Mouse (Mus musculus): Measurements from ENCODE around the gene Cd274. TPM values are rescaled to one million over a fixed set of nuclear protein-coding genes. Genes with fewer than 3 reads are reported as not detected.
"Not testable (repeated sequence)": the region's sequence is repeated elsewhere in the genome, so short reads cannot be mapped to it uniquely, and the experiment has no call there.

The Cd274 gene
- polyA plus RNA-seq, 1 experiment from 2014 or later, result 0.10 TPM

- no peak for DNase-seq (ENCODE audit: low spot score)
- H3K27me3 ChIP-seq (ENCODE audit: low read depth, poor library complexity, severe bottlenecking), result no peaks in the 10 kb centered on the region
- no peak overlapping the region for H3K4me3 ChIP-seq
- no peaks in the 10 kb centered on the region for H3K9me3 ChIP-seq (replicated peaks)
- H3K4me1 ChIP-seq, result peaks cover 39% of the 10 kb centered on the region
- H3K27ac ChIP-seq, result peak overlapping the region; percentile 42
- WGBS, result 60% methylated on average over 18 of the region's 18 CpGs
- H3K36me3 ChIP-seq, result no peaks in the 10 kb centered on the region
Measured at GRCm38 (mm10) chr19:29406042-29407017, 39.1 kb downstream of the Cd274 start.

DNA sequence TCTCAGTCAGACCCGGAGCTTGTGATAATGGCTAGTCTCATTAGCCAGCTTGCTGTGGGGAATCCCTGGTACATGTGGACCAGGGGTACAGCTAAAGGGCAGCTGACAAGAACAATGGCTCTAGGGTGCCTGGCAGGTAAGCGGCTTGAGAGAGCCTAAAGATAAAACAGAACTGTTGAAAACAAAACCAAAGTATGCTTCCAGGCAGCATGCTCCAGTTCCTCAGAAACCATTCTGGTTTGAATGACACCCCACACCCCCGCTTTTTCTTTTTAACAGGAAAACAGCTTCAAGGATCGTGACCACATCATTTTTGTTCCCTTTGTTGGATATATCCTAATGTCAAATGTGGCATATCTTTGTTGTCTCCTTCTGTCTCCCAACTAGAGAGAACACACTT, 43.4 kb downstream of the Cd274 start, which contains the start of gene Pdcd1lg2:
TSS of gene Pdcd1lg2 (plus strand) at position 301 of the 400 bp plus-strand sequence.
- Histone ChIP-seq H3K27me3 (ENCODE audit: low read depth, poor library complexity, severe bottlenecking) (no peaks in the 10 kb centered on the region), H3K27ac (no peak within 1 kb of the TSS), H3K4me3 (no peak within 1 kb of the TSS), H3K4me1 (peaks cover 21% of the 10 kb centered on the region), H3K36me3 (no peaks in the 10 kb centered on the region), H3K9me3 (replicated peaks) (no peaks in the 10 kb centered on the region)
- DNase-seq (ENCODE audit: low spot score), result no peak
- 98% methylated on average over 4 of the region's 4 CpGs for WGBS

GRCm38 (mm10) chr19:29412476-29413420, 45.5 kb downstream of the Cd274 start:
- H3K36me3 ChIP-seq, result no peaks in the 10 kb centered on the region
- no peaks in the 10 kb centered on the region for H3K27me3 ChIP-seq (ENCODE audit: low read depth, poor library complexity, severe bottlenecking)
- no peaks in the 10 kb centered on the region for H3K9me3 ChIP-seq (replicated peaks)
- peak; percentile 43 for DNase-seq (ENCODE audit: low spot score)
- no peak overlapping the region for H3K27ac ChIP-seq
- H3K4me1 ChIP-seq, result peaks cover 7% of the 10 kb centered on the region; the same call in 1 of the 2 replicates
- no peak overlapping the region for H3K4me3 ChIP-seq
- 89% methylated on average over 6 of the region's 6 CpGs for WGBS

DNA sequence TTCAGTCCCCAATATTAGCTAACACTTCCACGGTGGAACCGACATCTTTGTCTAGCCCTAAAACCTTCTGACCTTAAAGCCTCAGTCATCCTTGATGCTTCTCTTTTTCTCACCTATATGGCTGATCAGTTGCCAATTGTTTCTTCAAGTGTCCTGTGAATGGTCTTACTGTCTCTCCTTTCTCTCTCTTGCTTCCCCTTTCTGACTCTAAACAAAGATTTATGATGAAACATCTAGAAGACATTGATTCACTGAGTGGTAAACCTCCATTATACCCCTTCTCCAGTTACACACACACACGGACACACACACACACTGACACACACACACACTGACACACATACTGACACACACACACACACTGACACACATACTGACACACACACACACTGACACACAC, 47.3 kb downstream of the Cd274 start:
- H3K4me1 ChIP-seq, result no peaks in the 10 kb centered on the region; the same call in 1 of the 2 replicates
- no peak for DNase-seq (ENCODE audit: low spot score)
- WGBS, result 81% methylated on average over 3 of the region's 3 CpGs
- H3K4me3 ChIP-seq, result no peak overlapping the region
- H3K9me3 ChIP-seq (replicated peaks), result no peaks in the 10 kb centered on the region
- no peak overlapping the region for H3K27ac ChIP-seq
- no peaks in the 10 kb centered on the region for H3K27me3 ChIP-seq (ENCODE audit: low read depth, poor library complexity, severe bottlenecking)
- no peaks in the 10 kb centered on the region for H3K36me3 ChIP-seq

DNA sequence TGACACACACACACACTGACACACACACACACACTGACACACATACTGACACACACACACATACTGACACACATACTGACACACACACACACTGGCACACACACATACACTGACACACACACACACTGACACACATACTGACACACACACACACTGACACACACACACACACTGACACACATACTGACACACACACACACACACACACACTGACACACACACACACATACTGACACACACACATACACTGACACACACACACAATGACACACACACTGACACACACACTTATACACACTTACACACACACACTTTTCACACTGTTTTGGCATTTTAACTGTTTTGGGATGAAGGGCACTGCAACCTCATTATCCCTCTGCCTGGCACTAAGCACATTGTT, 47.7 kb downstream of the Cd274 start:
- not testable (repeated sequence) for DNase-seq (ENCODE audit: low spot score); H3K27ac ChIP-seq; H3K36me3 ChIP-seq; H3K4me1 ChIP-seq; H3K9me3 ChIP-seq (replicated peaks); H3K27me3 ChIP-seq (ENCODE audit: low read depth, poor library complexity, severe bottlenecking); H3K4me3 ChIP-seq

GRCm38 (mm10) chr19:29416393-29416902, 49.2 kb downstream of the Cd274 start:
- H3K4me1 ChIP-seq, result no peaks in the 10 kb centered on the region; the same call in 1 of the 2 replicates
- H3K9me3 ChIP-seq (replicated peaks), result no peaks in the 10 kb centered on the region
- 79% methylated on average over 3 of the region's 3 CpGs for WGBS
- no peak overlapping the region for H3K4me3 ChIP-seq
- no peaks in the 10 kb centered on the region for H3K36me3 ChIP-seq
- DNase-seq (ENCODE audit: low spot score), result no peak
- H3K27ac ChIP-seq, result no peak overlapping the region
- H3K27me3 ChIP-seq (ENCODE audit: low read depth, poor library complexity, severe bottlenecking), result no peaks in the 10 kb centered on the region

- Histone ChIP-seq H3K27ac (no peak overlapping the region), H3K27me3 (ENCODE audit: low read depth, poor library complexity, severe bottlenecking) (no peaks in the 10 kb centered on the region)
- 77% methylated on average over 2 of the region's 2 CpGs for WGBS
Measured at GRCm38 (mm10) chr19:29417188-29417587, 49.9 kb downstream of the Cd274 start.

DNA sequence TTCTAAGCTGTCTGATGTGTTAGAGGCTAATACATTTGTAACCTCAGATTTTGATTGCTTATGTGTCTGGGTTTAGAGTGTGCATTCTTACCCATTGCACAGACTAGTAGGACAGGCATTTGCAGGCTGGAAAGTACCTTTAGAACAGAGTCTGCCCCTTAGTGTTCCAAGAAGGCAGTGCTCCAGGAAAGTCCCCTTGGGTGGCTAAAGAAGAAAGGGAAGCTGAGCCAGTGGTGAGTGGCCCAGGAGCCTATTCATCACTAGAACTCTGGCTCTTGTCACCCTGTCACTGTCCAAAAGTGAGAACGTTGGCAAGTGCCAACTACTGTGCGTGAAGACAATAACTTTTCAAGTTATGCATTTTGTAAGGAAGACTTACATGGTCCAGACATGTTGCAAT, 50.6 kb downstream of the Cd274 start:
- DNase-seq (ENCODE audit: low spot score), result no peak
- Histone ChIP-seq H3K9me3 (replicated peaks) (no peaks in the 10 kb centered on the region), H3K27me3 (ENCODE audit: low read depth, poor library complexity, severe bottlenecking) (no peaks in the 10 kb centered on the region), H3K4me3 (no peak overlapping the region), H3K27ac (no peak overlapping the region), H3K36me3 (no peaks in the 10 kb centered on the region), H3K4me1 (no peaks in the 10 kb centered on the region)
- whole genome bisulfite sequencing, result 86% methylated on average over 2 of the region's 2 CpGs

More at GRCm38 (mm10) chr19:29417188-29417587, 49.9 kb downstream of the Cd274 start:
- DNase-seq (ENCODE audit: low spot score), result no peak
- Histone ChIP-seq H3K36me3 (no peaks in the 10 kb centered on the region), H3K4me3 (no peak overlapping the region), H3K9me3 (replicated peaks) (no peaks in the 10 kb centered on the region), H3K4me1 (no peaks in the 10 kb centered on the region; the same call in 1 of the 2 replicates)

DNA sequence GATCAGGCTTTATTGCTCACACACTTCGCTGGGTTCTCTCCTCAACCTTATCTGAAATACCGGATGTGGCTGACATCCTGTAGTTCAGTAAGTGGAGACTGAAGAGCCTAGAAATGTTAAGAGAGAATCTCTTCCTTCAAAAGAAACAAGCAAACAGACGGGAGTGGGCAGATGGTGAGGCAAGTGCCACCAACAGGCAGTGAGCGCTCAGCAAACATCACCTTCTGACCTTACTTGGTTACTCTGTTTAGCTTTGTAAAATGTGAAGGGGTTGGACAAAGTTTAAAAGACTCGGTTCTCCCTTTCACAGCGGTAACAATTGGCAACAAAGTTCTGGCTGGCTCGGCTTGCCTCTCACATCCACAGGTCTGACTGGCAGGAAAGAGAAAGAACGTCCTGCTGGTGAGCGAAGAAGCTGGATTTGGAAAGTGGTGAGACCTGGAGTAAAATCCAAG, 51.4 kb downstream of the Cd274 start:
- no peak overlapping the region for H3K4me3 ChIP-seq
- no peak overlapping the region for H3K27ac ChIP-seq
- no peaks in the 10 kb centered on the region for H3K36me3 ChIP-seq
- no peak for DNase-seq (ENCODE audit: low spot score)
- no peaks in the 10 kb centered on the region for H3K4me1 ChIP-seq
- H3K27me3 ChIP-seq (ENCODE audit: low read depth, poor library complexity, severe bottlenecking), result no peaks in the 10 kb centered on the region
- WGBS, result 57% methylated on average over 9 of the region's 9 CpGs
- H3K9me3 ChIP-seq (replicated peaks), result no peaks in the 10 kb centered on the region

DNA sequence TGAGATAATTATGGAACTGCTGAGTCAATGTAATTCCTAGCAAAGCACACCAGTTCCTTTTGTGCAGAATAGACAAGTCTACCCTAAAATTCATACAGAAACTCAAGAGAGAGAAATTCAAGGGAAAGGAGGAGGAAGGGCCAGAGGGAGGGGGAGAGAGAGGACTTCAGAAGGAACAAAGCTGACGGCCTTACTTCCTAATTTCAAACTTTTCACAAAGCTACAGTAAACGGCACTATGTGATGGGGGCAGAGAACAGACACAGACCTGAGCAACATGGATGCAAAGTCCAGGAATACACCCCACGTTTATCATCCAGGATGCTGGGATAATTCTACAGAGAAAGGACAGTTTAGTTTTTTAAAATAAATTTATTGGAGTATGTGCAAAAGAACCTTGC, 52.3 kb downstream of the Cd274 start:
- 78% methylated on average over 3 of the region's 3 CpGs for WGBS
- no peak for DNase-seq (ENCODE audit: low spot score)
- Histone ChIP-seq H3K4me1 (no peaks in the 10 kb centered on the region), H3K9me3 (replicated peaks) (no peaks in the 10 kb centered on the region), H3K27me3 (ENCODE audit: low read depth, poor library complexity, severe bottlenecking) (no peaks in the 10 kb centered on the region), H3K27ac (no peak overlapping the region), H3K36me3 (no peaks in the 10 kb centered on the region), H3K4me3 (no peak overlapping the region)

GRCm38 (mm10) chr19:29419946-29420345, 52.7 kb downstream of the Cd274 start:
- Histone ChIP-seq H3K36me3 (no peaks in the 10 kb centered on the region), H3K27ac (no peak overlapping the region), H3K4me3 (no peak overlapping the region), H3K9me3 (replicated peaks) (no peaks in the 10 kb centered on the region), H3K4me1 (no peaks in the 10 kb centered on the region), H3K27me3 (ENCODE audit: low read depth, poor library complexity, severe bottlenecking) (no peaks in the 10 kb centered on the region)
- DNase-seq (ENCODE audit: low spot score), result no peak

GRCm38 (mm10) chr19:29420397-29420796, 53.1 kb downstream of the Cd274 start:
- 82% methylated on average over 8 of the region's 8 CpGs for WGBS
- H3K4me1 ChIP-seq, result no peaks in the 10 kb centered on the region
- DNase-seq (ENCODE audit: low spot score), result no peak

More at GRCm38 (mm10) chr19:29420397-29420796, 53.1 kb downstream of the Cd274 start:
- H3K9me3 ChIP-seq (replicated peaks), result no peaks in the 10 kb centered on the region
- no peaks in the 10 kb centered on the region for H3K27me3 ChIP-seq (ENCODE audit: low read depth, poor library complexity, severe bottlenecking)
- no peak overlapping the region for H3K4me3 ChIP-seq
- no peaks in the 10 kb centered on the region for H3K36me3 ChIP-seq
- no peak overlapping the region for H3K27ac ChIP-seq

All from limb, embryonic 10.5 days (tissue).